Mouse (Mus musculus): ENCODE data around the gene Mrpl12. TPM values are rescaled to one million over a fixed set of nuclear protein-coding genes. Genes with fewer than 3 reads are reported as not detected.
A peak's percentile ranks its signal among the peaks of the same experiment; 100 is the strongest.

The Mrpl12 gene
- polyA plus RNA-seq, 1 experiment from 2014 or later: 133 TPM

DNA sequence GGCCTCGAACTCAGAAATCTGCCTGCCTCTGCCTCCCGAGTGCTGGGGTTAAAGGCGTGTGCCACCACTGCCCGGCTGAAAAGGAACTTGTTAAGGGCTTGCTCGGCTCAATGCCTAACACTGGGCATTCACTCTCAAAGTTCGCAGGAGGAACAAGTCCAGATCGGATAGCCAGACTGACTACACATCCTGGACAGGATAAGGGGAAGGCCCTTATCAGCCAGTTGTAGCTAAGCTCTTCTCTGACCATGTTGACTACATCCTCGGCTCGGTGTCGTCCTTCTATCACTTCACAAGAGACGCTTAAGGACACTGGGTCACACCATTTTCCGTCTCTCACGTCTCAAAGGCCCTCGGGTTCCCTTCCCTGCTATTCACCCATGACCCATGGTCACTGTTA, 27.0 kb upstream of the Mrpl12 start:
- Histone ChIP-seq H3K9ac (replicated peaks) (peak overlapping the region; percentile 77), H3K9me3 (ENCODE audit: low read length) (no peaks in the 10 kb centered on the region), H3K36me3 (replicated peaks; ENCODE audit: insufficient read depth, low read length) (peaks cover 18% of the 10 kb centered on the region), H3K4me1 (ENCODE audit: insufficient read depth) (peaks cover 30% of the 10 kb centered on the region), H3K4me3 (ENCODE audit: low read depth, low read length) (peak overlapping the region; percentile 72), H3K27me3 (ENCODE audit: insufficient read depth, low read length) (no peaks in the 10 kb centered on the region), H3K27ac (ENCODE audit: low read depth) (peak overlapping the region; percentile 75), H3K4me2 (ENCODE audit: low read depth, low read length) (peak overlapping the region; percentile 96)
- TF ChIP-seq CTCF (IDR thresholded peaks at IDR 0.05; ENCODE audit: low read depth) (no peak), EP300 (IDR thresholded peaks at IDR 0.05; ENCODE audit: low read depth) (no peak)
- 6% methylated on average over 14 of the region's 14 CpGs for WGBS (ENCODE audit: insufficient replicate concordance)
- ATAC-seq: peak; percentile 35
- DNase-seq: no peak

DNA sequence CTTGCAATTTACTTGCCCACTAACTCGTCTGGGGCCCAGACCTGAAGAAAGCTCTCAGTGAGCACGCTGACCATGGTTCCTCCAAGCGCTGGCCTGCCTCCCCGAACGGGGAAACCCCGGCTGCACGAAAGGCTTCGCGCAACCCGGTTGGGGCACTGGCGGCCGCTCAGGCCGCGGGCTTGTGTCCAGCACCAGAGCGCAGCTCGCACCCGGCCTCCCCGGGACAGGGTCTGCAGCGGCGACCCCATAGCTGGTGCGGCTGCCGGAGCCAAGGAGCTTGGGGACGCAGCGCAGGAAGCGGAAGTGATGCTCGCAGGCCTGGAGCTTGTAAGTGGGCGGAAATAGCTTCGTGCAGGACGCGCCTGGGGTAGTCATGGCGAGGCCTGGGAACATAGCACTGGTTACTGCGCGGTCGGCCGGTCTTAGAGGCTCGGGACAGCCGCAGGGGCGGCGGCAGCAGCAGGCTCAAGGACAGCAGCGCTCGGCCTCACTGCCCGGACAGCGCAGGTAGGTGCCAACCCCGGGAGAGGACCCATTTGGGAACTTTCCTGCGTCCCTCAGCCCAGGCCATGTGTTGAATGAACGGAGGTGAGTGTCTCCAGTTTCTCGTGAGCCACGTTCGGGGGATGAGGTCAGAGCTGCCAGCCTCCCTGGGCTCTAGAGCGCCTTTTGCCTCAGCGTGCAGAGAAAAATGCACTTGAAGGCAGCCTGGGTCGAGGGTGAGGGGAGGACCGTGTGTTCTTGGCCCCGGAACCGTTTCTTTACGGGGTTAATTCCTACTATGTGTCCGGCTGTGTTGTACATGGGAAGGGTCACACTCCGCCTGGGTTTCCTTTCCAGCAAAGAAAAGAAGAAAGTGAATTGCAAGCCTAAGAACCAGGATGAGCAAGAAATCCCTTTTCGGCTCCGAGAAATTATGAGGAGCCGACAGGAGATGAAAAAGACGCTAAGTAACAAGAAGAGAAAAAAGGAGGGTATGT, 26.4 kb upstream of the Mrpl12 start, which contains the start of the genes Oxld1 and Ccdc137:
TSS of gene Oxld1 (minus strand) at position 297 of the 980 bp plus-strand sequence.
TSS of gene Ccdc137 (plus strand) at position 344 of the 980 bp plus-strand sequence.
- Histone ChIP-seq H3K27ac (ENCODE audit: low read depth) (peak within 1 kb of the TSS; percentile 75), H3K4me1 (ENCODE audit: insufficient read depth) (peaks cover 30% of the 10 kb centered on the region), H3K9ac (replicated peaks) (peak within 1 kb of the TSS; percentile 77), H3K27me3 (ENCODE audit: insufficient read depth, low read length) (no peaks in the 10 kb centered on the region), H3K9me3 (ENCODE audit: low read length) (no peaks in the 10 kb centered on the region), H3K36me3 (replicated peaks; ENCODE audit: insufficient read depth, low read length) (peaks cover 18% of the 10 kb centered on the region), H3K4me3 (ENCODE audit: low read depth, low read length) (peak within 1 kb of the TSS; percentile 72), H3K4me2 (ENCODE audit: low read depth, low read length) (peak within 1 kb of the TSS; percentile 96)
- peak; percentile 87 for ATAC-seq
- TF ChIP-seq EP300 (IDR thresholded peaks at IDR 0.05; ENCODE audit: low read depth): no peak
- no peak for TF ChIP-seq CTCF (IDR thresholded peaks at IDR 0.05; ENCODE audit: low read depth)
- peak; percentile 87 for DNase-seq
- WGBS (ENCODE audit: insufficient replicate concordance): 3% methylated on average over 62 of the region's 62 CpGs

DNA sequence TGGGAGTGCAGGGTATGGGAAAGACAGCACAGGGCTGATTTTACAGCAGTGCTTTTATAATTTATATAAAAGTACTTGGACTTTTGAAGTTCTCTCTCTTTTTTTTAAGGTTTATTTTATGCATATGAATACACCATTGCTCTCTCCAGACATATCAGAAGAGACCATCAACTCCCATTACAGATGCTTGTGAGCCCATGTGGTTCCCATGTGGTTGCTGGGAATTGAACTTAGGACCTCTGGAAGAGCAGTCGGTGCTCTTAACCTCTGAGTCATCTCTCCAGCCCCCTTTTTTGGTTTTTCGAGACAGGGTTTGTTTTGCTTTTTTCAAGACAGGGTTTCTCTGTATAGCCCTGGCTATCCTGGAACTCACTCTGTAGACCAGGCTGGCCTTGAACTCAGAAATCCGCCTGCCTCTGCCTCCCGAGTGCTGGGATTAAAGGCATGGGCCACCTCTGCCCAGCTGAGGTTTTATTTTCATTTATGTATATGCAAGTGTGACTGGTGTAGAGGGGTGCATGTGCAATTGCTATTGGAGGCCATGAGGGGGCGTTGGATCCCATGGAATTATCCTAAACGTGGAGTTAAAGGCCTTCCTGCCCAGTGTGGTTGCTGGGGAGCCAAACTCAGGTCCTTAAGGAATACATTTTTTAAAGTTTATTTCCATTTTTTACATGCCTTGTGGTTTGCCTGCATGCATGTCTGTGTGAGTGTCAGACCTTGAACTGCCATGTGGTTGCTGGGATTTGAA, 25.4 kb upstream of the Mrpl12 start:
- no peak overlapping the region for H3K27ac ChIP-seq (ENCODE audit: low read depth)
- peaks cover 18% of the 10 kb centered on the region for H3K36me3 ChIP-seq (replicated peaks; ENCODE audit: insufficient read depth, low read length)
- peak overlapping the region; percentile 77 for H3K9ac ChIP-seq (replicated peaks)
- TF ChIP-seq CTCF (IDR thresholded peaks at IDR 0.05; ENCODE audit: low read depth): peak; percentile 58
- TF ChIP-seq EP300 (IDR thresholded peaks at IDR 0.05; ENCODE audit: low read depth): no peak
- H3K4me2 ChIP-seq (ENCODE audit: low read depth, low read length): peak overlapping the region; percentile 96
- H3K9me3 ChIP-seq (ENCODE audit: low read length): no peaks in the 10 kb centered on the region
- 35% methylated on average over 6 of the region's 6 CpGs for WGBS (ENCODE audit: insufficient replicate concordance)
- no peaks in the 10 kb centered on the region for H3K27me3 ChIP-seq (ENCODE audit: insufficient read depth, low read length)
- H3K4me1 ChIP-seq (ENCODE audit: insufficient read depth): peaks cover 27% of the 10 kb centered on the region
- ATAC-seq: peak; percentile 20; the same call in 1 of the 2 replicates
- peak overlapping the region; percentile 72 for H3K4me3 ChIP-seq (ENCODE audit: low read depth, low read length)
- peak; percentile 44 for DNase-seq

DNA sequence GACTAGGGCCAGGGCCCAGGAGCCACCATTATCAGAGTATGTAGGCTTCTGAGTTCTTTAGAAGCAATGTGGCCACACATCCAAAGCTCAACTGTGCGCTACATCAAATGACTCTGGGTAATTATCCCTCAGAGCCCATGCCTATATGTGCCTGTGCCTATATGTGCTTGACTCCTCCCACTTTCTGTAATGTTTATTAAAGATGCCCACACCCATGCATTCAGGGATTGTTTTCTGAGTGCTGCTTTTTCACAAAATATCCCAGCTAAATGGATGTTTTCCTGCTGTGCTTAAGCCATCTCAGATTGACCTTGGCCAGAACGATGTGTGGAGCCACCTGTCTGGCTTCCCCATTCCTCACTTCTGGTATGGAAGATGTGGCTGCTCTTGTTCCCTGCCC, 20.9 kb upstream of the Mrpl12 start:
- Histone ChIP-seq H3K27ac (ENCODE audit: low read depth) (no peak overlapping the region), H3K9ac (replicated peaks) (no peak overlapping the region), H3K27me3 (ENCODE audit: insufficient read depth, low read length) (no peaks in the 10 kb centered on the region), H3K4me3 (ENCODE audit: low read depth, low read length) (no peak overlapping the region), H3K4me2 (ENCODE audit: low read depth, low read length) (no peak overlapping the region), H3K9me3 (ENCODE audit: low read length) (no peaks in the 10 kb centered on the region), H3K4me1 (ENCODE audit: insufficient read depth) (peaks cover 17% of the 10 kb centered on the region), H3K36me3 (replicated peaks; ENCODE audit: insufficient read depth, low read length) (peaks cover 15% of the 10 kb centered on the region)
- ATAC-seq: no peak
- TF ChIP-seq CTCF (IDR thresholded peaks at IDR 0.05; ENCODE audit: low read depth) (no peak), EP300 (IDR thresholded peaks at IDR 0.05; ENCODE audit: low read depth) (no peak)
- no peak for DNase-seq
- 89% methylated on average over 2 of the region's 2 CpGs for WGBS (ENCODE audit: insufficient replicate concordance)

DNA sequence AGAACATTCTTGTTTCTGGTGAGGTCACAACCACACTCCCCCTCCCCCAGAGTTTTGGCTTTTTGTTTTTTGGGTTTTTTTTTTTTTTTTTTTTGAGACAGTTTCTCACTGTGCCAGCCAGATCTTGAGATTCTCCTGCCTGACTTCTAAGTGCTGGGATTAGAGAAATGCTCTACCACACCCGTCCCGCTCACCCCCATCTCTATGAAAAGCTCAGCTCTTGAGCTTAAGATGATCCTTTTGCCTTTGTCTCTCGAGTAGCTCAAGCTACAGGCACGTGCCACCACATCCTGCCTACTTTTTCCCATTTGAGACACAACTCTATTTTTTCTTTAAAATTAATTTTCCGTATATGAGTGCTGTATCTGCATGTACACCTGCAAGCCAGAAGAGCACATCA, 20.0 kb upstream of the Mrpl12 start:
- H3K9ac ChIP-seq (replicated peaks): no peak overlapping the region
- H3K4me1 ChIP-seq (ENCODE audit: insufficient read depth): peaks cover 18% of the 10 kb centered on the region
- ATAC-seq (no peak), DNase-seq (no peak)
- TF ChIP-seq CTCF (IDR thresholded peaks at IDR 0.05; ENCODE audit: low read depth): no peak
- no peak for TF ChIP-seq EP300 (IDR thresholded peaks at IDR 0.05; ENCODE audit: low read depth)
- peaks cover 18% of the 10 kb centered on the region for H3K36me3 ChIP-seq (replicated peaks; ENCODE audit: insufficient read depth, low read length)
- H3K9me3 ChIP-seq (ENCODE audit: low read length): no peaks in the 10 kb centered on the region
- no peak overlapping the region for H3K27ac ChIP-seq (ENCODE audit: low read depth)
- no peaks in the 10 kb centered on the region for H3K27me3 ChIP-seq (ENCODE audit: insufficient read depth, low read length)
- WGBS (ENCODE audit: insufficient replicate concordance): 87% methylated on average over 5 of the region's 5 CpGs
- no peak overlapping the region for H3K4me2 ChIP-seq (ENCODE audit: low read depth, low read length)
- no peak overlapping the region for H3K4me3 ChIP-seq (ENCODE audit: low read depth, low read length)

DNA sequence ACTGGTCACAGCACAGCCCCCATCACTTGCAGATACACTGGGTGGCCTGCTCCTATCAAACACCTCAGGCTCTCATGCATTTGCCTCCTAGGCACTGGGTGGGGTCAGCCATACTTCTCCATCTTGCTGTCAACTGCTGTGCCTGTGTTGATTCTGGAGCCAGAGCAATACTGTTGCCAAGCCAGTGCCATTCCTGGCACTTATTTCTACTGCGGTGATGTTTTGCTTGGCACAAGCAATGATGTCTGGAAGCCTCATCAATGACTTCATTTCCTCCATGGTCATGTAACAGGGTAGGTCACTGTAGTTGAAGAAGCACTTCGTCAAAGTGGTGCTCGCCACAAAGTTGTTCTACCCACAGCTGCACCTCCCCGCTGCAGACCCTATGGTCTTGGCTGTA, 18.9 kb upstream of the Mrpl12 start:
- ATAC-seq (no peak), DNase-seq (no peak)
- Histone ChIP-seq H3K27me3 (ENCODE audit: insufficient read depth, low read length) (no peaks in the 10 kb centered on the region), H3K27ac (ENCODE audit: low read depth) (no peak overlapping the region), H3K4me3 (ENCODE audit: low read depth, low read length) (no peak overlapping the region), H3K9ac (replicated peaks) (no peak overlapping the region), H3K4me1 (ENCODE audit: insufficient read depth) (peaks cover 18% of the 10 kb centered on the region), H3K9me3 (ENCODE audit: low read length) (no peaks in the 10 kb centered on the region), H3K4me2 (ENCODE audit: low read depth, low read length) (no peak overlapping the region), H3K36me3 (replicated peaks; ENCODE audit: insufficient read depth, low read length) (peaks cover 26% of the 10 kb centered on the region)
- TF ChIP-seq CTCF (IDR thresholded peaks at IDR 0.05; ENCODE audit: low read depth) (no peak), EP300 (IDR thresholded peaks at IDR 0.05; ENCODE audit: low read depth) (no peak)
- WGBS (ENCODE audit: insufficient replicate concordance): 81% methylated on average over 4 of the region's 4 CpGs

Data from liver, postnatal 0 days (tissue).